Mouse (Mus musculus) stomach, postnatal 0 days (tissue): ENCODE measurements around the gene Plcb3.

ENCODE experiments used
- CTCF ChIP-seq: IDR thresholded peaks from 2 replicates; pipeline ENCODE4 v1.5.1; 2016; ENCODE audit warnings: antibody characterized with exemption, low read depth, mild to moderate bottlenecking, moderate library complexity
- EP300 ChIP-seq: optimal IDR thresholded peaks from 2 replicates; pipeline ENCODE3; 2016; ENCODE audit warnings: antibody characterized with exemption

DNA sequence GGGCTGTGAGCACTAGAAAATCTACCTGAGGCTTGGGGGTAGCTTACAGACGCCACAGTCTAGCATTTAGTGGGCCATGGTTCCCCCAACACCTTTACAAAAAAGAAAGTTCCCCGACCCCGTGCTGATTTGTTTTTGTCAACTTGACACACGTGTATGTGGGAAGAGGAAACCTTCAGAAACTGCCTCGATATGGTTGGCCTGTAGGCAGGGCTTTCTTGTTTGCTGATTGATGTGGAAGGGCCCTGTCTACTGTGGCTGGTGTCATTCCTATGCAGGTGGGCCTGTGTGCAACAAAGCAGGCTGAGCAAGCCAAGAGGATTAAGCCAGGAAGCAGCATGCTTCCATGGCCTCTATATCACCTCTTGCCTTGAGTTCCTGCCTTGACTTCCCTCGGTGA, 63.2 kb downstream of the Plcb3 start:
- TF ChIP-seq CTCF = no peak
- no peak for TF ChIP-seq EP300
